Mouse (Mus musculus): Measurements from ENCODE around the gene Ttk.

Gene Ttk

GRCm38 (mm10) chr9:83833811-83834747, at the start of gene Ttk:
Gene Ttk (plus strand): TSS chr9:83834689.
- DNase-seq = peak; percentile 93

GRCm38 (mm10) chr9:83785501-83785900, 49.0 kb upstream of the Ttk start:
- DNase-seq = no peak

DNA sequence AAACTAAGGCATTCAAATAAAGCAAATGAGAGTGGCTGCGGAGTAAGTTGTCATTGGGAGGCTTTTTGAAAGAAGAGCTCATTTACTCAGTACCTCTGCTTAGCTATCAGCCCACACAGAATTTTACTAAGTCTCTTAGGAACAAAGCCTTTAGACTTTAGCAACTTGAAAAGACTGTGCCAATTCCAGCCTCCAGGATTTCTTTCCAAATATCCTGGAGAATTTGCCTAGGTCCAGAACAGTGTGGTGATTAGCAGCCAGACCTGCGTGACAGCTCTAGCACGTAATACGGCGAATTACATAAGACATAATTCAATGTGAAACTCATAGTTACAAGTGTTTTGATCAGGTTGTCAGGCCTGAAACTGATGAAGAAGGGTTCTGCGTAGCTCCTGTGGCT, 45.2 kb upstream of the Ttk start:
- DNase-seq = no peak

GRCm38 (mm10) chr9:83796875-83797274, 37.6 kb upstream of the Ttk start:
- no peak for DNase-seq

GRCm38 (mm10) chr9:83797898-83798297, 36.6 kb upstream of the Ttk start:
- no peak for DNase-seq

DNA sequence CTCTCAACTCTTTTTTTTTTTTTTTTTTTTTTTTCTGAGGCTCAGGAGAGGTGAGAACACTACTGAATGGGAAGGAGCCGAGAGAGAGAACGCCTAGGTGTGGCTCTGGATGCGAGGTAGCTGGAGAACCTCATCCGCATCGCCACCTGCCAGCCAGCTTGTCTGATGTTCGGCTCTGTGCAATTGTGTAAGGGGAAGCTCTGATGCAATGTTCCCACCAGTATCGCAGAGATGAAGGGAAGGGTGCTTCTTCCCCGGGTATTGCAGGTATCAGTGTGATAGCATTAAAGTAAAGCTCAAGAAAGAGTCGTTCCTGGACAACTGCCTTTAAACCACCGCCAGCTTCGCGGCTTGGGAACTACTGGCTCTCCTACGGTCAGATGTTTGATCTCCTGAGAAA, 30.1 kb upstream of the Ttk start:
- DNase-seq = no peak

DNA sequence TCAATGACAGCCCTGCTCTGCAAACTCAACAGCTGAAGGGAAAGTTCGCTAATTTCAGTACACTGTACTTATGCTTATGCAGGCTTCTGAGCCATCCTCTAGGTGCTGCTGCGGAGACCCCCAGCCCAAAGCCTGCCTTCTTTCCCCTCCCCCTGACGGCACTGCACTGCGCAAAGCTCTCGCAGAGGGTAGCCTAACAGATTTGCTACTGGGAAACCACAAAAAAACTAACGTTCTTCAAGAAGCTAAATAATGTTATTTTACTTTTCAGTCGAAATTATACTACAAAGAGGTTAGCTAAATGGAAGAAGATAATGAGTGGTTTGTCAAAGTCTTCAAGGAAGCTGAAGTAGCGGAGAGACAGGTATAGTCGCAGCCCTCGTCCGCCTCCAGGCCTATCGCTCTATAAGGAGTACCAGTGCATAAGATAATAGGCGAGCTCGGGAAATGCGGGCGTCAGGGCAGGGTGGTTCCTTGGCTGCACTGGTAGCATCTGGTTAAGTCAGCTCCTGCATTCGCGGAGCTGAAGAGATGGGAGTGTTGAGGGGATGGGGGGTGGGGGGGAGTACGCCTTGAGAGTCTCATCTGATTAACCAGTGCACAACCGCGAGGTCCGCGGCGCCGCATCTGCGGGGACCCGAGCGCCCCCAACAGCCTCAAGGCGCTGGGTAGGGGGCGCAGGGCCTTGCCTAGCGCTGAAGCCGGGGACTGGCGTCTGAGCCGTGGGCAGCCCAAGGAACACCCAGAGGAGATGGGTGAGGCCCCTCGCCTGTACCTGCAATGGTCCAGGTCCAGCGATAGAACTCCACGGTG, 29.1 kb upstream of the Ttk start:
- DNase-seq = peak; percentile 49

- DNase-seq = peak; percentile 67
Observed at GRCm38 (mm10) chr9:83805977-83806815, 28.3 kb upstream of the Ttk start, which contains the start of gene Elovl4. Gene Elovl4 (minus strand): TSS chr9:83806277.

DNA sequence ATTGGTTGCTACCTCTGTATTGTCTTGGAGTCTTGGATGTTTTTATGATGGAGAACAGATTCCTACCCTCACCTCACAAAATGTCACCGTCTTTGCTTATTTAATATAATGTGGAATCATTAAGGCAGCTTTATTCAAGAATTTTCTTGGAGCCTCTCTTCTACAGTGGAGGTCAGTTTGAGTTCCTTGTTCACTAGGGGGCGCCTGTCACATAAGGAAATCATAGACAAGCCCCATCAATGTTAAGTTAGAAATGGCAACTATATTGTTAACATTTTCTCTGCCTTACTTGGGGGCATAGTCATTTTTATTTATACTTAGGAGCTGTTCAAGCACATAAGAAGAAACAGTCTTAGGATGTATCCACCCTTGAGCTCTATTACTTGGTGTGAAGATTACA, 26.9 kb upstream of the Ttk start:
- DNase-seq = peak; percentile 68

GRCm38 (mm10) chr9:83819188-83819587, 15.3 kb upstream of the Ttk start:
- DNase-seq = no peak

- no peak for DNase-seq
Observed at GRCm38 (mm10) chr9:83820976-83821375, 13.5 kb upstream of the Ttk start.

GRCm38 (mm10) chr9:83822925-83823324, 11.6 kb upstream of the Ttk start:
- DNase-seq = no peak

DNA sequence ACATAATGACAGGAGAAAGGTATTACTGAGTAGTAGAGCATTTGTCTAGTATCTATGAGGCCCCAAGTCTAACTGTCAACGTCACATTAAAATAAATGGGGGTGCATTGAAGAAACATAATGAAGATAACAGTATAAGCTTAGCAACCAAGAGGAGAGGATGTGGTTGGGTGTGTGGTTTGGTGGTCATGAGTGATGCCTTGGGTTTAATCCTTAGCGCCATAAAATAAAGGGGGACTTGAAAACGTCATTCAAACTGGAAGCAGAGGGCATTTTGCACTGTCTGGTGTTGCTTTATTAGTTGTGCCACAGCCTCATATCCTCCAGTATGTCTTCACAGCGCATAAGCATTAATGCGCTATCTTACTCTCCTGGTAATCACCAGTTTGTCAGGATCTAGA, 4.6 kb upstream of the Ttk start:
- peak; percentile 12 for DNase-seq

DNA sequence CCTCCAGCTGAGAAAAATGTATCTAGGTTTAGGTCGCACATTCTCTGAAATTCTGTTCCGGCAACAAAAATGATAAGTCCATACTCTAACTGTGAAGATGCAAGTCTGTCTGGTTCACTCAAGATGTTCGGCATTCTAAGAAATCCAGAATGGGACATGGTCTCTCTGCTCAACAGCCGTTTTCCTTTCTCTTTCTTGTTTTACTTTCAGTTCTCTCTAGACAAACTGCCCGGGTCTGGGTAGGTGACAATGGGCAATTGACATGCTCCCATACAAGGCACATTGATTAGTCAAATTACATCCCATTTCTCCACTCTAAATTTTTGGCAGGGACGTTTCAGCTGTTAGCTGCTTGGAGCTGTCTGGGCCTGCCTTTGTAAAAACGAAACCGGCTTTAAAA, 3.3 kb upstream of the Ttk start:
- DNase-seq = no peak

GRCm38 (mm10) chr9:83834748-83835313, 342 bp downstream of the Ttk start:
- DNase-seq = no peak

DNA sequence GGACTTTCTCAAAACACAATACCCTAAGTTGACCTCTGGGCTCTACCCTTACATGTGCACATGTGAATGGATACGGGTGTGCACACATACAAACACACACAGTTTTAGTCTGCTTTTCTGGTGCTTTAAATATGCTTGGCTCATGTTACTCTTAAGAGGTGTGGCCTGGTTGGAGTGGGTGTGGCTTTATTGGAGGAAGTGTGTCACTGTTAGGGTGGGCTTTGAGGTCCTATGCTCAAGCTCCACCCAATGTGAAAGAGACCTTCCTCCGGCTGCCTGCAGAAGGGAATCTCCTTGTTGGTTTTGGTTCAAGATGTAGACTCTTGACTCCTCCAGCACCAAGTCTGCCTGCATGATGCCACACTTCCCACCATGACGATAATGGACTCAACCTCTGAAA, 18.0 kb downstream of the Ttk start:
- no peak for DNase-seq

- no peak for DNase-seq
Observed at GRCm38 (mm10) chr9:83865165-83865564, 30.7 kb downstream of the Ttk start.

DNA sequence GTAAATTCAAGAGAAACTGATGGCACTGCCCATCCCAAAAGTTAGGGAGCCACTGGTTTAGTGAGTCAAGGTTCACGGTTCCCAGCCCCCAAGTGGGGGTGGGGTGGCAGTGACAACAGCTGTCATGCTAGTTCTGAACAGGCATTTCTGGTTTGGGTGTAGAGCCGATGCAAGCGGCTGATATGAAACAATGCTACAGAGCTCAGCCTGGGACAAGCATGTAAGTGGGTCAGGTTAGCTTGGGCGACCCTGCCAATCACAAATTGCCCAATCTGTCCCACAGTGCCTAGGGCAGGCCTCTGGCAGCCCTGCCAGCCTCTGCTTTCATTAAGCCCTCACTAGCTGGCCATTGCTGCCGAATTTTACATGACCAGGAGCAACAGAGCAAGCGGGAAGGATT, 47.7 kb downstream of the Ttk start:
- no peak for DNase-seq

- DNase-seq = peak; percentile 9
Observed at GRCm38 (mm10) chr9:83886149-83886548, 51.7 kb downstream of the Ttk start.

DNA sequence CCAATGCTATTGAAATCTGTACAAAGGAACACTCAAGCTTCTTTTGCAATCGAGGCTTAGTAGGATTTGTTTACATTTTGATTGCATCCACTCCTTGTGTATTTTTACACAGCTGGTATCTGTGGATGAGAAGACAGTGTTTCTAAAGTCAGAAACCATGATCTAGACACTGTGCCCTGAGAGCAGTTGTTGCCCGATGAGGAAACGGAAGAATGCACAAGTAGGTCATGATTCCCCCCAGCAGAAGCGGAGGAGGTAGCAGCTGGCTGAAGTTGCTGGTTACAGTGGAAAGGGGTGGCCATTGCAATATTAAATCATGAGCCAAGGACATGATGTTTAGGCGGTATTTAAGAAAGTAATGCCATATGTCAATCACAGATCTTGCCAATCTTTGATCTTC, 53.7 kb downstream of the Ttk start:
- DNase-seq = no peak

- peak; percentile 16 for DNase-seq
Observed at GRCm38 (mm10) chr9:83893073-83893472, 58.6 kb downstream of the Ttk start.

- DNase-seq = no peak
Observed at GRCm38 (mm10) chr9:83893767-83894330, 59.4 kb downstream of the Ttk start.

All from thymus, postnatal 4 days (tissue).